Mouse (Mus musculus) forebrain, embryonic 14.5 days (tissue): ENCODE data around the gene Vmn1r54. TPM values are rescaled to one million over a fixed set of nuclear protein-coding genes. Genes with fewer than 3 reads are reported as not detected.

Experiments used
- ATAC-seq: fragments of 200-750 bp; cut with Nextera tagmentation; 2 replicates; pipeline ENCODE4 v1.8.0; 2017; ENCODE audit warnings: mild to moderate bottlenecking, moderate library complexity
- DNase-seq: peaks from one replicate; pipeline ENCODE4 v3.0.0-alpha.2; 2015; ENCODE audit warnings: low spot score
- H3K27ac ChIP-seq: fragments of 300-500 bp; sonication (generic); 2 replicates; pipeline ENCODE4 v1.5.1; 2014; ENCODE audit warnings: low read depth, mild to moderate bottlenecking, control low read depth, low read length, moderate library complexity
- H3K27me3 ChIP-seq: fragments of 300-500 bp; sonication (generic); replicated peaks from 2 replicates; pipeline ENCODE4 v1.6.1; 2014; ENCODE audit warnings: low read length, control low read depth, mixed read lengths; ENCODE audit not compliant: control insufficient read depth, insufficient read depth
- H3K36me3 ChIP-seq: fragments of 300-500 bp; sonication (generic); 2 replicates; pipeline ENCODE4 v1.6.1; 2014; ENCODE audit warnings: low read length, control low read depth; ENCODE audit not compliant: control insufficient read depth, insufficient read depth
- H3K4me1 ChIP-seq: fragments of 300-500 bp; sonication (generic); 2 replicates; pipeline ENCODE4 v1.6.1; 2014; ENCODE audit warnings: antibody characterized with exemption, low read length, control low read depth; ENCODE audit not compliant: control insufficient read depth, insufficient read depth
- H3K4me2 ChIP-seq: fragments of 300-500 bp; sonication (generic); 2 replicates; pipeline ENCODE4 v1.6.1; 2014; ENCODE audit warnings: mild to moderate bottlenecking, control low read depth, low read length
- H3K4me3 ChIP-seq: fragments of 300-500 bp; sonication (generic); 2 replicates; pipeline ENCODE4 v1.5.1; 2014; ENCODE audit warnings: low read depth, low read length, control low read depth
- H3K9ac ChIP-seq: fragments of 300-500 bp; sonication (generic); 2 replicates; pipeline ENCODE4 v1.6.1; 2014; ENCODE audit warnings: mild to moderate bottlenecking, low read length, control low read depth, moderate library complexity
- H3K9me3 ChIP-seq: fragments of 300-500 bp; sonication (generic); replicated peaks from 2 replicates; pipeline ENCODE4 v1.6.1; 2016; ENCODE audit warnings: low read length, control low read depth, mixed read lengths; ENCODE audit not compliant: control insufficient read depth
- WGBS: fragments of 180-500 bp; shearing (Covaris S2); extraction: QIAGEN DNeasy Blood & Tissue Kit; methylation state at CpG from one replicate; pipeline ENCODE4 v1.1.7; 2014; 5-methylcytosine and 5-hydroxymethylcytosine counted together
- polyA plus RNA-seq: library from polyadenylated mRNA; unstranded; fragments of >200 nt; fragmentation: Nextera tagmentation; extraction: Ambion mirVana; gene quantifications from 2 replicates; pipeline ENCODE4 v1.2.1, GENCODE M21; 2014

The Vmn1r54 gene
- polyA plus RNA-seq, 1 experiment from 2014 or later = not detected

- H3K4me1 ChIP-seq = no peaks in the 10 kb centered on the region
- no peak overlapping the region for H3K4me3 ChIP-seq
- no peaks in the 10 kb centered on the region for H3K36me3 ChIP-seq
- no peak for DNase-seq
- H3K9ac ChIP-seq = no peak overlapping the region
- no peak overlapping the region for H3K27ac ChIP-seq
- H3K27me3 ChIP-seq = no peaks in the 10 kb centered on the region
- H3K4me2 ChIP-seq = no peak overlapping the region
- peaks cover 3% of the 10 kb centered on the region; the same call in 1 of the 2 replicates for H3K9me3 ChIP-seq
- no peak for ATAC-seq
- WGBS = 91% methylated on average over 87 of the region's 87 CpGs
These were observed 63.0 kb downstream of the Vmn1r54 start for GRCm38 (mm10) chr6:90308839-90309778.

GRCm38 (mm10) chr6:90315961-90316360, 69.9 kb downstream of the Vmn1r54 start:
- H3K9me3 ChIP-seq = no peaks in the 10 kb centered on the region
- no peak overlapping the region for H3K4me3 ChIP-seq
- ATAC-seq (no peak), DNase-seq (no peak)
- H3K27me3 ChIP-seq = no peaks in the 10 kb centered on the region
- 87% methylated on average over 5 of the region's 5 CpGs for WGBS
- no peak overlapping the region for H3K9ac ChIP-seq
- no peaks in the 10 kb centered on the region for H3K4me1 ChIP-seq
- no peak overlapping the region for H3K4me2 ChIP-seq
- H3K36me3 ChIP-seq = no peaks in the 10 kb centered on the region
- H3K27ac ChIP-seq = no peak overlapping the region

DNA sequence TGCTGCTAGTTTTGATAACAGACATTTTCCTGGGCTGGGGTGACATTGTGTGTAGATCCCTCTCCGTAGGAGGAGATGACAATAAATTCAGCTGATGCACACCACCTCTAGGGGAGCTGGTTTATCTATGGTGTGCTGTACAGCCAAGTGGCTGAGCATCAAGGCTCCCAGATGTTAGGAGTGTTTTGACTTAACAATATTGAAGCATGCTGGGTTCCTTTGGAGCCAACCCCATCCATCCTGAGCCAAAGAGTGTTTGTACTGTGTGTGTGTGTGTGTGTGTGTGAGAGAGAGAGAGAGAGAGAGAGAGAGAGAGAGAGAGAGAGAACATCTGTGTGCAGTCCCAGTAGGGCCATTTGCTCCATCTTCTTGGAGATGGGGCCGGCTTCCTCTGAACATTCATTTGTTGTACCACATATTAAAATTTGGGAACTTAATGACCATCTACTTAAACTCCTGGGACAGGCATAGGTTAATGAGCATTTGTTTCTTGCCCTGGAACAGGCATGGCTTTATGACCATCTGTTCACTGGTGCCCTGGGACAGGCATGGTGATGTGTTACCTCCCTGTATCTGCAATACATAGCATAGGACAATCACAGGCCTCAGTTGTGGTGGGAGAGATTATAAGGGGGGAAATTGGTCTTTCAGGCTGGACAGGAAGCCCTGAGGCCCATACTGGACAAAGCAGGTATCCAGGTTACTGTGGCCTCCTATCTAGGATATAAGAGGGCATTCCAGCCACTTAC, 71.6 kb downstream of the Vmn1r54 start:
- H3K36me3 ChIP-seq = no peaks in the 10 kb centered on the region
- no peaks in the 10 kb centered on the region for H3K4me1 ChIP-seq
- DNase-seq (no peak), ATAC-seq (no peak)
- H3K9ac ChIP-seq = no peak overlapping the region
- no peak overlapping the region for H3K4me3 ChIP-seq
- H3K9me3 ChIP-seq = no peaks in the 10 kb centered on the region
- no peaks in the 10 kb centered on the region for H3K27me3 ChIP-seq
- no peak overlapping the region for H3K27ac ChIP-seq
- 84% methylated on average over 2 of the region's 2 CpGs for WGBS
- no peak overlapping the region for H3K4me2 ChIP-seq

- H3K27me3 ChIP-seq = no peaks in the 10 kb centered on the region
These were observed 72.9 kb downstream of the Vmn1r54 start for GRCm38 (mm10) chr6:90319019-90319418.

GRCm38 (mm10) chr6:90319475-90320191, 73.5 kb downstream of the Vmn1r54 start:
- no peak for ATAC-seq
- H3K9me3 ChIP-seq = no peaks in the 10 kb centered on the region
- no peak for DNase-seq
- no peak overlapping the region for H3K9ac ChIP-seq
- WGBS = 82% methylated on average over 7 of the region's 7 CpGs
- no peaks in the 10 kb centered on the region for H3K36me3 ChIP-seq
- no peaks in the 10 kb centered on the region for H3K4me1 ChIP-seq
- H3K4me2 ChIP-seq = no peak overlapping the region
- no peak overlapping the region for H3K4me3 ChIP-seq
- H3K27ac ChIP-seq = no peak overlapping the region
- no peaks in the 10 kb centered on the region for H3K27me3 ChIP-seq

More at GRCm38 (mm10) chr6:90319019-90319418, 72.9 kb downstream of the Vmn1r54 start:
- H3K4me3 ChIP-seq = no peak overlapping the region
- no peaks in the 10 kb centered on the region for H3K36me3 ChIP-seq
- no peak overlapping the region for H3K9ac ChIP-seq
- no peak overlapping the region for H3K27ac ChIP-seq
- no peaks in the 10 kb centered on the region for H3K4me1 ChIP-seq
- no peak for DNase-seq
- no peak overlapping the region for H3K4me2 ChIP-seq
- 88% methylated on average over 2 of the region's 2 CpGs for WGBS
- H3K9me3 ChIP-seq = no peaks in the 10 kb centered on the region
- ATAC-seq = no peak

DNA sequence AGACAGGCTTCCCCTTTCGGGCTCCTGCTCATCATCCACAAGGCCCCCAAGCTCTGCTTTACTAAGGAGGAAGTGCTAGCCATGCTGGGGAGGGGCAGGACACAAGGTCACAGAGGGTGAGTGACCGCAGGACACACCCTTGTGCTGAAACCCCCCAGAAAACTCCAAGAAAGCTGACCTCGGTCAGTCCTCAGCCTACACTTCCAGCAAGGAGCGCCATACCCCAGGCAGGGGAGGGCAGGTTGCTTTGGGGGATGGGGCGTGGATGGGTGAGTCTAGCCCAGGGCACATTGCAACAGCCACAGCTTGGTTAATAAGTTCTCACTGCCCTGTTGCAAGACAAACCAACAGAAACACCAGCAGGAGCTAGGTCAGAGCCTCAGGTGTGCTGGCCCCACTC, 74.3 kb downstream of the Vmn1r54 start:
- no peaks in the 10 kb centered on the region for H3K9me3 ChIP-seq
- H3K4me3 ChIP-seq = no peak overlapping the region
- H3K9ac ChIP-seq = no peak overlapping the region
- H3K36me3 ChIP-seq = no peaks in the 10 kb centered on the region
- DNase-seq = no peak
- H3K27me3 ChIP-seq = no peaks in the 10 kb centered on the region; the same call in 1 of the 2 replicates
- H3K4me1 ChIP-seq = no peaks in the 10 kb centered on the region
- H3K27ac ChIP-seq = no peak overlapping the region
- WGBS = 90% methylated on average over 5 of the region's 5 CpGs
- ATAC-seq = no peak
- no peak overlapping the region for H3K4me2 ChIP-seq

Other genes starting within 250 kb of the Vmn1r54 start
- gene Vmn1r47, start 230.2 kb upstream of the Vmn1r54 start, polyA plus RNA-seq = not detected in 2 replicates
- gene Vmn1r48, start 209.5 kb upstream of the Vmn1r54 start, polyA plus RNA-seq = not detected in 2 replicates
- gene Vmn1r49, start 167.8 kb upstream of the Vmn1r54 start, polyA plus RNA-seq = not detected in 2 replicates
- gene Vmn1r50, start 144.9 kb upstream of the Vmn1r54 start, polyA plus RNA-seq = not detected in 2 replicates
- not detected in 2 replicates for gene Vmn1r51, start 123.7 kb upstream of the Vmn1r54 start, polyA plus RNA-seq
- gene Vmn1r52, start 71.5 kb upstream of the Vmn1r54 start, polyA plus RNA-seq = not detected in 2 replicates
- gene V1ra8, start 43.5 kb upstream of the Vmn1r54 start, polyA plus RNA-seq = not detected in 2 replicates
- not detected in 2 replicates for gene Vmn1r53, start 21.9 kb upstream of the Vmn1r54 start, polyA plus RNA-seq
- gene BC048671, start 54.9 kb downstream of the Vmn1r54 start, polyA plus RNA-seq = not detected in 2 replicates
- gene Chst13, start 78.9 kb downstream of the Vmn1r54 start, polyA plus RNA-seq = not detected in 2 replicates
- gene Uroc1, start 87.0 kb downstream of the Vmn1r54 start, polyA plus RNA-seq = not detected in 2 replicates
- gene Zxdc, start 123.2 kb downstream of the Vmn1r54 start, polyA plus RNA-seq = 13.4 and 14.0 TPM in 2 replicates
- 3.0 and 3.1 TPM in 2 replicates for gene Cfap100, start 182.5 kb downstream of the Vmn1r54 start, polyA plus RNA-seq
- gene Klf15, start 216.3 kb downstream of the Vmn1r54 start, polyA plus RNA-seq = 10.3 and 12.0 TPM in 2 replicates
- 15.8 and 24.1 TPM in 2 replicates for gene Aldh1l1, start 240.1 kb downstream of the Vmn1r54 start, polyA plus RNA-seq